Mouse (Mus musculus): ENCODE results near the gene H2-Eb2.
"Not testable (repeated sequence)": the region's sequence is repeated elsewhere in the genome, so short reads cannot be mapped to it uniquely, and the experiment has no call there.

Gene H2-Eb2

DNA sequence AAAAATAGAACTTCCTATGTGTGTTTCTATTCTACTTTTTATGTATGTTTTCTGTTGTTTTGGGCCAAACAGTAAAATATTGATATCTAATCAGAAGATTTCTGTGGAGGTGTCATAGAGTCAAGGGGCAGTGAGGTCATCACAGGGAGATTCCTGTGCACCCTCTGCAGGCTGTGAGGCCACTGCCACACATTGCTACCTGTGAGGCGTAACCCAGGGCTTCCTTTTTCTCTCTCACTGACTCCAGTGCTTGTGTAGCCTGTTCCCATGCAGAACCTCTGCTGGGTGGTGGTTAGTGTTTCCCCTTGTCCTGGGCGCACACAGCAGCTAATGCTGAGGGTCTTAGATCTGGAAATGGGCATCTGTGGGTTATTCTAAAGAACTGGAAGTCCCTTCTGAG, 19.1 kb upstream of the H2-Eb2 start:
- in situ Hi-C loops (cut with MseI, MboI), result no loop called here

DNA sequence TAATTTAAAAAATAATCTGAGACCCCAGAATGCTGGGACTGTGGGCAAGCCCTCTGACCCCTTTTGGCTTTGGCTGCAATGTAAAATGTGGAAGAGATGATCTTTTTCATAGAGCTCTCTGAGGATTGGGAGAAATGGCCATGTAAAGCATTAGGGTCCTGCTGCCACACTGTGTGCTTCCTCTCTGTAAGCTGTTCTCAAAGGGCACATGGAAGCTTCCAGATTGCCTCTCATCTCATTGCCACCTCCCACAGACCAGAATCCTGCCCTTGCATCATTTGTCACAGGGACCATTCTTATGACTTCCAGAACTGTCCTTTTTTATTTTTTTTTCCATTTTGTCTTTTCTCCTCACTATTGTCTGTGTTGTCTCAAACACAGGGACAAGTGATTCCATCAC, 18.2 kb upstream of the H2-Eb2 start:
- in situ Hi-C loops (cut with MseI, MboI), result no loop called here

DNA sequence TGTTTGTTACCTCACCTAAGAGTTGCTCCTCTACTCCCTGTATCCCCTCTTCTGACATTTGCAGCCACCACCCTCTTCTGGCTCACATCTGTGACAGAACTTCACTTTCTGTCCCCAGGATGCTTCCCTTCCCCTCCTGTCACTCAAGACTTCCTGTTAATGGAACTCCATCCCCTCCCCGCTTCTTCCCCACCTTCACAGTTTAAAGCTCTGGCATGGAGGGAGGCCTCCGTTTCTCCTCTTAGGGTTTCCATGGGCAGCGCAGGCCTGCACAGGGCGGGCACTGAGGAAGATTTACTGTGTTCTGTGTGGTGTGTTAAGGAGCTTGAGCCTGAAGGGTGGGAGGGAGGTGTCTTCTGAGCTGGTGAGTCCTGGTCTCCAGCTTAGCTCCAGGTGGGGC, 17.3 kb upstream of the H2-Eb2 start:
- in situ Hi-C loops (cut with MseI, MboI), result no loop called here

DNA sequence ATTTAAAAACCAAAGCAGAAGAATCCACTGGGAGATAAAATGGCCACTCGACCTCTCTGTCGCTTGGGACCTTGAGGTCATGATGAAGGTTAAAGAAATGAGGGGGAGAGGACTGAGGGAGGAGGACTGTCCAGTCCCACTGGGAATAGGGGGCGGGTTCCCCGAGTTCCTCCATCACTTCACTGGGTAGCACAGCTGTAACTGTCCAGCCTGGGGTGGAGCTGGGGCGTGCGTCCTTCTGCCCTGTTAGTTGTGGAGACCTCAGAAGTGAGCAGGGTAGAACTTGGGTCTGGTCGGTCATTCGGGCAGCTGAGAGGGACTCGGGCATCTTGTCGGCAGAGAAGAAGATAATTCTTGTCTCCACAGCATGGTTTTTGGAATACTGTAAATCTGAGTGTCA, 16.2 kb upstream of the H2-Eb2 start:
- in situ Hi-C loops (cut with MseI, MboI), result no loop called here

DNA sequence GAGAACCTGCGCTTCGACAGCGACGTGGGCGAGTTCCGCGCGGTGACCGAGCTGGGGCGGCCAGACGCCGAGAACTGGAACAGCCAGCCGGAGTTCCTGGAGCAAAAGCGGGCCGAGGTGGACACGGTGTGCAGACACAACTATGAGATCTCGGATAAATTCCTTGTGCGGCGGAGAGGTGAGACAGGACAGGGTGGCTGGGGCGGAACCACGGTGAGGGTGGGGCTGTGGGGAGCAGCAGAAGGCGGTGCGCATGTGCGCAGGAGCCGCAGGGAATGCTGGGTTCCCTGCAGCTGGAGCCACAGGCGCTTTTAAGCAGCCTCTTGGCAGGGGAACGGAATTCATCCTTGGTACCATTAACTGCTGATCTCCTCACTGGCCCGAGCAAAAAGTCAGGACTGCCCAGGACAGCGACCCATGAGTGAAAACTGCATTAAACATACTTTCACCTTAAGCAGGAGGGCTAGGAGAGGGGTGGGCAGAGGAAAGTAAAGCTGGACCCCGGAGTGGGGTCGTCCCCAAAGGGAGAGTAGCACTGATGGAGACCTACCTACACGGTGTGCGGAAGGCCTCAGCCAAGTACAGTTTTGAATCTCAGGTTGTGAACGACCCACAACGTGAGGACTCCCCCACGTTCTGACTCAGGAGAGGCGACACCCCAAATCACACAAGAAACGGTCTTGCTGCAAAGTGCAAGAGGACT, 15.6 kb upstream of the H2-Eb2 start:
- in situ Hi-C loops (cut with MseI, MboI), result no loop called here

DNA sequence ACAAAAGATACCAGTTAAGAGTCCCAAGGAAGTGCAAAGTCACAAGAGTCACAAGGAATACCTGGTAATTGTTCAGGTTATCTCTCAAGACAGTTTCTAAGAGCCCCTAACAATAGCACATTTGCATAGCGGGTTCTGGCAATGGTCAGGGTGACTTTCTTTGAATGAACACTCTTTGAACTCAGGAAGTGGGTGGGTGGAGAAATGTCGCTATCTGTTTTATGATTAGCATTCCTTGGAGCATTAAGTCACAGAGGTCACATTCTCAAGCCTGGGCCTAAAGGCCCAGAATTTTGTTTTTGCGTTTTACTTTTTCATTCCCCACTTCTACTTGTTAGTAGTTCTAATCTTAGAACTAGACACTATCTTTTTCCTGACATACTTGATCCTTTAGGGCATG, 14.9 kb upstream of the H2-Eb2 start:
- in situ Hi-C loops (cut with MseI, MboI), result not testable (repeated sequence)

DNA sequence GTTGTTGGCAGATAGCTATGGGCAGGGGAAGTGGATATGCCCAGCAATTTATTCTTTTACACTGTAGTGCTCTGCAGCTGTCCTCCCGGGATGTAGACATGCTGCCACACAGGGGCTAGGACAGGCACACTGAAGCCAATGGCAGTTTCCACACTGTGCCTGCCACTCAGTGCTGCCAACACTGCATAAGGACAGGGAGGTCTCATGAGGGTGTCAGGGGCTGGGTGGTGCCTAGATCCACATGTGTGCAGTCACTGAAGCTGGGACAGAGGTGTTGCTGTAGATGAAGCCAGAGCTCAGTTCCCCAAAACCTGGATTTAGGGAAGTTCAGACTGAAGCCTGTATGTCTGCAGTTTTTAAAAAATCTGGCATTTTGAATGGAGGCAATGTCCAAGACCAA, 13.3 kb upstream of the H2-Eb2 start:
- in situ Hi-C loops (cut with MseI, MboI), result no loop called here

DNA sequence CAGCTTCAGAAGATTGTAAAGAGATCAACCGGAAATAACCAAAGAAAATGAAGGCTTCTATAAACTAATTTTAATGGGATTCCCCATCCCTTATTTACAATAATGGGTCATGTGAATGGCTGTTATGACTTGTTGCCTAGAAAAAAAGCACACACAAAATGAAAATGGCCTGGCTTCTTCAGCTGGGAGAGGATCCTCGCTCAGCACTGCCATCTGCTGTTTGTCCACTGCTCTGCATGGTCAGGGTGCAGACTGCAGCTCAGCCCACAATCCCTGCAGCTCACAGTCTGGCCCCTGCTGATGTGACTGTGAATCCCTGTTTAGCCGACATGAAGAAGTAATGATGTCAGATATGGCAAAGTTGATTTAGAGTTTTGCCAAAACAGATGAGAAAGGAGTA, 12.1 kb upstream of the H2-Eb2 start:
- in situ Hi-C loops (cut with MseI, MboI), result no loop called here

DNA sequence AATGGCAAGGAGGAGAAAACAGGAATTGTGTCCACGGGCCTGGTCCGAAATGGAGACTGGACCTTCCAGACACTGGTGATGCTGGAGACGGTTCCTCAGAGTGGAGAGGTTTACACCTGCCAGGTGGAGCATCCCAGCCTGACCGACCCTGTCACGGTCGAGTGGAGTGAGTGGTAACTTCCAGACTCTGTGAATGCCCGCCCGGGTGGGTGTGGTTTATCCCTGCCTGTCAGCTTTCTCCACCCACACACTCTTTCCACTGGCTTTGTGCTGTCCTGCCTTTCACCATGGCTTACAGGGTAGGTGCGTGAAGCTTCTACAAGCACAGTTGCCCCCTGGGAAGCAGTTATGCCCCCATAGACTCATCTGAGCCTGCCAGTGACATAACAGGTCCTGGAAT, 11.2 kb upstream of the H2-Eb2 start:
- in situ Hi-C loops (cut with MseI, MboI), result no loop called here

DNA sequence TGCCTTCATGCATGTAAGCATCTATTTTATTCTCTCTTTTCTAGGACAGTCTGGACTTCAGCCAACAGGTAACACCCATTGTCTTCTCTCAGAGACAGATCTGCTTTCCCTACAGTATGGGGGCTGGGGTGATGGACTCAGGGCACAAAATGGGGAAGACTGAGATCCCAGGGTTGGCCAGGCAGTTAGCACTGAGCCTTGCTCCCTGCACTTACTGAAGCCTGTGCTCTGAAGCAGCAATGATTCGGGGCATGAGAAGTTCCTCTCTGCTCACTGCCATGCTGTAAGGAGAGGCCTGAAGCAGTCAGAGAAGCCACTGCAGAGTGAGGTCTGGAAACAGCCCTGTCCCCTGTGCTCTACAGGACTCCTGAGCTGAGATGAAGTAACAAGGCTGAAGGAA, 10.0 kb upstream of the H2-Eb2 start:
- in situ Hi-C loops (cut with MseI, MboI), result no loop called here

DNA sequence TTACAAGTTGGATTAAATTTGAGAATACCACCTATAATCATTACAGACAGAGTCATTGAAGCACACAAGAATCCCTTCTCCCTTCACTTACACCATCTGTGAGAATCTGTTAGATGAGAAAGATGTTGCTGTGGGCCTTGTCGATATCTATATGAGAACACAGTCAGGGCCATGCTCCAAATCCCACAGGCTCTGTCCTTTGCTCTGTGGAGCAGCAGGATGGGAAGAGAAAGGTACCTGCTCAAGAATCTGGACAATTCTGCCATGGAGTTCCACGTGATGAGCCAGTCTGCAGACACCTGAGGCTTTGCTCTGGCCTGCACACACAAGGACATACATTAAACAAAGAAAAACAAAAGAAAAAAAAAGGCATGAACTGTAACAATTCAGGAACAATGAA, 8.8 kb upstream of the H2-Eb2 start:
- in situ Hi-C loops (cut with MseI, MboI), result no loop called here

DNA sequence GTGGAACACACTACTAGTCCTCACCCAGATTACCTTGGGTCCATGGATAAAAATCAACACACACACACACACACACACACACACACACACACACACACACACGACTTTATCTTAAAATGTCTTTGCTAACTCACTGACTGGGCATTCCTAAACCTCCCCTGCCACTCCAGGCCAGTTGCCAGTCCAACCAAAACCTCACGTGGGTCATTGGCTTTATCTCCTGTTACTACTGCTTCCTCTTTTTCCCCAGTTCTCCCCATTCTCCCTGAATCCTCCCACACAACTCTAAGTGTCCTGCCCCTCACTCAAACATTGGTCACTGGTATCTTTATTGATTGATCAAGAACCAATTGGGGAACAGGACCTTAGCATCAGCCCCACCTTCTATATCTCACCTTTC, 8.2 kb upstream of the H2-Eb2 start:
- in situ Hi-C loops (cut with MseI, MboI), result no loop called here

DNA sequence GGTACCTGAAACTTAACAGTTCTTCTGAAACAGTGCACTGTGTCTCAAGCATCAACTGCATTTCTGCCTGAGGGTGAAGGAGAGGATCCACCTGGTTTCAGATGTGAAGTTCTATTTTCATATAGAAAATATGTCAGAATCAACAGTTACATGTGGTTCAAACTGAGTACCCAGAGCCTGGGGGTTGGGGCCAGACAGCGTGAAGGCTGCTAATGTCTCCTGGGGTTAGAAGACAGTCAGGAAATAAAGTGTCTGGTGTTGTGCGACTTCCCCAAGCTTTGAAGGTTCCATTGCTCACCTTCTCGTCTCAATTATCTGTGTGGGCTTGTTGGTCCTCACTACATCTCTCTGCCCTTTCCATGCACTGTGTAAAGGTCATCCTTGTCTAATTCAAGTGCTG, 908 bp downstream of the H2-Eb2 start:
- in situ Hi-C loops (cut with MseI, MboI), result no loop called here

DNA sequence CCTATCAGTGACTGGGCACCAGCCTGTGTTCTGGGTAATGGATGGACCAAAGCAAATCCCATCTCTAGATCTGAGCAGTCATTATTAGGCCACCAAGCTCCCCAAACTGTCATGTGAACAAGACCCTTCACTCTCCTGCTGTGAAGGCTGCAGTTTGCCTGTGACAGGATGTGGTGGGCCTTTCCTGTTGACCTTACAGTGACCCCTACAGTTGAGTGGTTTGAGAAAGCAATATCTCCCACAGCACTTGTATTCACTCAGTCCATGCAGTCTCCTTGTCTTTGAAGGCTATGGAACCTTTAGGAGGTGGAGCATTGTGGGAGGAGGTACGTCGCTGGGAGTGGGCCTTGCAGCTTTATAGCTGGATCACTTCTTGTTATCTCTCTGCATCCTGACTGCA, 4.3 kb downstream of the H2-Eb2 start:
- in situ Hi-C loops (cut with MseI, MboI), result no loop called here

DNA sequence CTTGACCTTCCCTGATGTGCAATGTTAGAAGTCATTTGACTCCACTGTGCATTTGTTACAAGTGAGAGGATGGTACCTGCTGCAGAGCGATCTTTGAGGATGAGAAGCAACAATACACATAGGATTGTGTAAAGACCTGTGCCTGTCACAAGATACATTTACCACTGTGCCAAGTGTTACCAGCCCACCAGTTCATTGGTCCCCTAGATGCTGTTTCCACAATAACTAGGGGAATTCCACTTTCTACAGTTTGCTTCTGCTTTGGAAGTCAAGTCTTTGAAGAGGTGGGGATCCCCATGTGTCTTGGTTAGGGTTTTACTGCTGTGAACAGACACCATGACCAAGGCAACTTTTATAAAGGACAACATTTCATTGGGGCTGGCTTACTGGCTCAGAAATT, 5.7 kb downstream of the H2-Eb2 start:
- in situ Hi-C loops (cut with MseI, MboI), result no loop called here

DNA sequence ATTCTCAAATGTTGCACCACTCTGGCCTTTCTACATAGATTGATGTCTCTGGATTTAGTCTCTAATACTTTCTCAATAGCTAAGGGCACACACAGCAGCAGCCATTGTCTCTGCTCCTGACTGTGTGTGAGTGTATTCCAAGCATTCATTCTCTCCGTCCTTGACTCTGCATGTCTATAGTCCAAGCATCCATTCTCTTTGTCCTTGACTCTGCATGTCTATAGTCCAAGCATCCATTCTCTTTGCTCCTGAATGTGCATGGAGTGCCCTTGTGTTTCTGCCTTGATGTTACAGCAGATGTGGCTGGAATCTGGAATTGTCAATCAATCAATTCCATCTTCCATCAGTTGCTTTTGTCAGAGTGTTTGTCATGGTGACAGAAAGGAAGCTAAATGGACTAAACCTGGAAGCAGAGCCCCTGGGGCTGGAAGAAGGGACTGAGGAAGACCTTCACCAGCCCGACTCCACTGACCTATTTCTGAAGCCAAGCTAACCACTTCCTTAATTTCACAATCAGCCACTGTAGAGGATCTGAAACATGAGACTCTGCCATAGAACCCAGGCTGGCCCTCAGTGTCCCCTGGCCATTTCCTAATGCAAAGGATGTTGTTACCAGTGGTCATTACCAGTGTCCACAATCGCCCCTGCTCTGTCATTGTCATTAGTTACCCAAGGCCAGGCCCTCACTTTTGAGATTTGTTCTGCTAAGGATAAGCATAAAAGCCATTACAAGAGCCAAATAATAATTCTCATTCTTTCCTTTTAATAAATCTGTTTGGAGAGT, 15.3 kb downstream of the H2-Eb2 start:
- in situ Hi-C loops (cut with MseI, MboI), result loop anchor here in 1 of 2 experiments (5.0 kb wide), 1 partner anchor 94 kb away; no protein-coding TSS in a partner anchor

DNA sequence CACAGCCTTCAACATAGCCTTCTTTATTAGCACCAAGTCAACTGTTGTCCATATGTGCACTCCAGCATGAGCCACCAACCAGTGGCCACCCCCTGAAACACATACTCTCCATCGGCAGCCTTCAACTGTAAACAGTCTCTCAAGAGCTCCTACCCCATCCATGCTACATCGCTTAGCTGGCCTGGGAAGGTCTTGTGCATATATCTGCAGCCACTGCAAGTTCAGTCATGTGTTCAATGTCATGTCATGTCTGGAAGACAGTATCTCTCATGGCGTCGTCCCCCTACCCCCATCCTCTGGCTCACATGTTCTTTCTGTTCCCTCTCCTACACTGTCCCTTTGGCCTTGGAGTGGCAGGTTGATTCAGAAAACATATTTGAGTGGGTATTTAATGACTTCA, 19.4 kb downstream of the H2-Eb2 start:
- in situ Hi-C loops (cut with MseI, MboI), result loop anchor here (5.0 kb wide), 1 partner anchor 98 kb away; no protein-coding TSS in a partner anchor

DNA sequence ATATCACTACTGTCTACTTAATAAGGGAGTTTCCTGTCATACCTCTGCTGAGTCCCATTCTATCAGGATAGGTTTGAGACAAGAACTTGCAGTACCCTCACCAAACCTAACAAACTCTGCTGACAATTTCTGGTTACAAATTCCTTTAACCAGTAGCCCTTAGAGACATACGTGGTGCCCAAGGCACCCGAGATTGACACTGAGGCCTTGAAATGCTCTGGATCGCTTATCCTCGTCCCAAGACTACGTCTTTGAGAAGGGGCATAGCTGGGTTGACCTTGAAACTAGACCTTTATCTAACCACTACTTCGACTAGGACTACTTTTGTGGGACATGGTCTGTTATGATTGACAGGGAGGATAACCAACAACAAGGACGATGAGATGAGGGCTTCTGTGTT, 20.0 kb downstream of the H2-Eb2 start:
- in situ Hi-C loops (cut with MseI, MboI), result loop anchor here in 1 of 2 experiments (5.0 kb wide), 1 partner anchor 98 kb away; no protein-coding TSS in a partner anchor

DNA sequence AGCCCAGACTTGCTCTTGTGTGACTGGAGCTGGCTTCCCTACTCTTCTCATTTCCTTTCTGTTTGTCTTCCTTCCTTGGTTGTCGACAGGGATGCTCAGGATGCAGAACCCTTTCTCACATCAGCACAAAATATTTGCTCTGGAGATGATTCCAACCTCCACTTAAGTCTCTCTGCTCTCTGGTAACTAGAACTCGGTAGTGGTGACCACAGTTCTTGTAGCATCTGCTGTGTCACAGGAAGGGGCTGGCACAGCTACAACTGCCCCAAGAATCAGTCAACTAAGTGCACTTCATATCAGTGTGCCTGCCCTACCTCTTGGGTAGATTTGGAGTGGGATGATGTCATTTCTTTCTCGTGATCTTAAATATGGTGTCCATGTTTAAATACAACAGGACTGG, 20.6 kb downstream of the H2-Eb2 start:
- in situ Hi-C loops (cut with MseI, MboI), result loop anchor here in 1 of 2 experiments (5.0 kb wide), 1 partner anchor 99 kb away; no protein-coding TSS in a partner anchor

DNA sequence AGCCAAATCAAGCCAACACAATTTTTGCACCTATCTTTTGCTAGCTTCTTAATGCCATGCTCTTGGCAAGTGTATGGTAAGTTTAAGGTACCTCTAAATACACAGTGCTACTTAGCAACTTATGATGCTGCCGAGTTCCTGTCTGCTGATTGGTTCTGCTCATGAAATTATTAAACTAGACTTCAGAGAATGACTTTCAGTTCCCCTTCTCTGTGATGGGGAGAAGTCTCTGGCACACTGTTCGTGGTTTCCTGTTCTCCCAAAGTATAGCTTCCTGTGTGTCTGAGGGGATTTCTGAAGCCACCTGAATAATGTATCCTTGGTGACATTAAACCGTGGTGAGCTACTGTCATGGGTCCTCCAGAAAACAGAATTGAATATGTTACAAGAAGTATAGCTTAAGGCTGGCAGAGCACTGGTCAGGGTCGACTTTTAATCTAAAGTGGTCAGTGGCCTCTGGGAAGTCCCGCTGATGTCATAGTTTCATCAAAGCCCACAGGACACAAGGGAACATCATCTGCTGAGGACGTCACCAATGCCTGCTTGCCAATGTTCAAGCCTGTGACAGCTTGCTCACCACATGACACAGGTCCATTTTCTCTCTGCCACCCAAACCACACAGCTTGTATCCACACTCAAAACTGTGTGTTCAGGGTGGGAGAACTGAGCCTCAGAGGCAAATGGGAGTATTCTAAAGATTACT, 22.3 kb downstream of the H2-Eb2 start:
- in situ Hi-C loops (cut with MseI, MboI), result loop anchor here in 1 of 2 experiments (5.0 kb wide), 1 partner anchor 100 kb away; no protein-coding TSS in a partner anchor

DNA sequence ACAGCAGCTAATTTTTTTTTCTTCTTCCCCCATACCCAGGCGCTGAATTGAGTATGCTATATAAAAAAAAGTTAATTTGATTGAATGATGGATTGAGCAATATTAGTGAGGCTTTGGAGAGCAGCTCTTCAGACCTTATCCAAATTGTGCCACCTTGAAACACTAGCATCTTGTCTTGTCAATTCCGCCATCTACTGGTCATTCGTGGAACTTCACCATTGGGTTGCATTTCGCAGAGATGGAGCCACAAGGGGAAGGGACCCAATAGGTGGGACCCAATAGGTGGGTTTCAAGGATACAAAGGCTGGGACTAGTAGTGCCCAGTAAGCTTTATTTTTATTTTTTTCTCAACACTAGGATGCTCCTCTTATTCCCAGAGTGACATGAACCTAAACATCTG, 24.0 kb downstream of the H2-Eb2 start:
- in situ Hi-C loops (cut with MseI, MboI), result loop anchor here in 1 of 2 experiments (5.0 kb wide), 1 partner anchor 102 kb away; no protein-coding TSS in a partner anchor

DNA sequence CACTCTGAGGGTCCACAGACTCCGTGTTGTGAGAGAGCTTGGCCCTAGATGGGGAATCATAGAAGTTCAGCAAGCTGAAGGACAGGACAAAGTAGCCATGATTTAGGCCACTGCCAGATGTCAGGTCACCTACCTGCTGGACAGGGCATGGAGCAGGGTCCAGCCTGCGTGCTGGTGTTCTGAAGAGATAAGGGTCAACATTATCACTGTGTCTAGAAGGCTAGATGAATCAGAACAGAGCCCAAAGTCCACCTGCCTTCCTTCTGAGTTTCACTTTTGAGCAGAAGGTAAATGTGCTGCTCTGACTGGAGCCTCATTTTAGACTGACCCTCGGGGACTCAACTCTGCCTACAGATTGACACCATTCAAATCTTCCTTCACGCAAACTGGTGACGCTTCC, 29.1 kb downstream of the H2-Eb2 start, which contains the start of gene Btnl2:
Btnl2 (plus strand) TSS at position 284 of the 400 bp plus-strand sequence.
- in situ Hi-C loops (cut with MseI, MboI), result no loop called here
